Mouse (Mus musculus) ovary, adult 18-20 months (tissue): ENCODE data around the gene Epn3.

ENCODE experiments used
- DNase-seq: peaks from one replicate; pipeline ENCODE4 v3.0.0; 2022; ENCODE audit warnings: low spot score, mixed read lengths

The Epn3 gene

DNA sequence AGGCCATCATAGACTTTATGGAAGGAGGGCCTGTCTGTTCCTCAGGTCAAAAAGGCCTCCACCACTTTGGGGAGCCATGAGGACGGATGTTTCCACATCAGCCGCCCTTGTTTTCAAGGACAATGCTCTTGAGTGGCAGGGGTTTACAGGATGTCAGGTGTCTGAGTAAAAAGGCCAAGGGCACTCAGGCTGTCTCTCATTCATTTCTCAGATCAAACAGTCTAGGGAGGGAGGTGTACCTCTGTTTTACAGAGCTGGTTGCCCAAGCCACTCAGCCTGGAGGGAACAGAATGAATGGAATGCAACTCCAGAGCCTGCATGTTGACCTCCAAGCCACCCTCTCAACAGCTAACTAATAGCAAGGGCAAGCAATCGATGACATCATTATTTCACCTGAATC lies 4.4 kb downstream of the Epn3 start:
- DNase-seq = no peak

GRCm38 (mm10) chr11:94491749-94492099 lies 8.1 kb downstream of the Epn3 start:
- DNase-seq = no peak

DNA sequence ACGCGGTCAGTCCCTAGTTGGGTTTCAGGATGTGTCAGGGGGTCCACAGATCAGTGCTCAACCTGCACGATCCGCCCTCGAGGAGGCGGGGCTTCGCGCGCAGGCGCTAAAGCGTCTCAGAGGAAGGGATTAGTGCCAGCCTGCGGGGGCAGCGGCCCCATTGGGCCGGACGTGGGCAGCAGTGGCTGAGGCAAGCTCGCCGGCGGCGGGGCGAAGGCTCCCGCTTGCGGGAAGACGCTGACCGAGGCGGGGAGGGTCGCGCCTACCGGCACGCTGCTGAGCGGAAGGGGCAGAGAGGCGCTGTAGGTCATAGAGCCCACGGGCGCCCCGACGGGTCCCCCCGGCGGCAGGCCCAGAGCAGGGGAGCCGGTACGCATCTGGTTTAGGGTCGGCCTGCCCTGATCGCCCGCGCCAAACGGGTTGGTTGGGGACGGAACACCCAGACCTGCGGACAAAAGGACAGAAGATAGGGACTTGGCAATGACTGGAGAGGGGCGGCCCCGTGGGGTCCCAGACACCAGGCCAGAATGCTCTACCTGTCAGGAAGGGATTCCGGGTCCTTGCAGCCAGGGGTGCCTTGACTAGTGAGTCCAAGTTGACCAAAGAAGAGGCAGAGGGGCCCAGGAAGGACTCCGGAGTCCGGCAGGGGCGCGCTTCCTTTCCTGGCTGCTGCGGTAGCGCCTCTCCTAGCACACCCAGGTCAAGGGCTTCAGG lies 8.6 kb downstream of the Epn3 start:
- DNase-seq = peak; percentile 45

DNA sequence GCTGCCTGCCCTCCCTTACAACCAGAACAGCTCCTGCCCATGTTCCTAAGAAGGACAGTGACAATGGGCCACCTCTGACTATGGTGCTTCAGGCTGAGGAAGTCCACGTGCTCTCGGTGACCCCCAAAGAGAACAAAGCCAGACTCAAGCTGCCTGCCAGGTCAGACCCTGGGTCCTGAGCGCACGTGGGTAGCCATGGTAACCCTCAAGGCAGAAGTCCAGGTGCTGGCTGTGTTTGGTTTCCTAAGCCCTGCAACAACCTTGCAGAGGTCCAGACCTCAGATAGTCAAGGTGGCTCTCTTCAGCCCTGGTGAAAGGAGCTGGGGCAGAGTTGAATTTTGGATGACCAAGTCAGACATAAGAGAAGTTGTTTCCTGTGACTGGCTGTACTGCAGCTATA lies 10.0 kb downstream of the Epn3 start:
- DNase-seq = no peak

DNA sequence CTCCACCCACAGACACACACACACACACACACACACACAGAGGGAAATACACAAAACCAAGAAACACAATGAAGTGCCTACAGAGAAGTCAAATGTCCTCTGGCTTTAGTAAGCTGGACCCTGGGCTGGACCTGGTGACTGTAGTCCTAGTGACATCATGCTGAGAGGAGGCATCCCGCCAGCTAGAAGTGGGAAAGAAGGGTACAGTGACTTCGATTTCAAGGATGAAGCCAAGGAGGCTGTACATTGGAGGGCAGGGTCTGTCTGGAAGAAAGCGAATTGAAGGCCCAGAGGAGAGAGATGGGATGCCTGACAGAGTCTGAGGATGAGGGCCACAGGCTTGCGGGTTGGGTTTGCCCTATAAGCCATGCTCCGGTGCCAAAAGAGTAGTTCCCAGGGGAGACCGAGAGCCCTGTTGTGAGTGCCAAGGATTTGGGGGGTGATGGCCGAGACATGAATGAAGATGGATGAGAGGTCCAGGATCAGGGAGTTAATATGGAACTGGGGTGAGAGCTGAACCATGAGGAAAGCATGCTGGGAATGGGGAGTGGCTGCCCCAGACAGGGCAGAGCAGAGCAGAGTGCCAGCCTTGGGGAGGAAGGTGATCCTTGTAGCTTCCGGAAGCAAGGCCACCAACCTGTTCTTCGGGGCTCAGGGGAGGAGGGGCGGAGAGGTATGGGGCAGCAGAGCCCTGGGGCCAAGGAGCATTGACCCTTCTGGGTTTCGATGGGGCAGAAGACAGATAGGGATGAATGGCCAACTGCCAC lies 10.8 kb downstream of the Epn3 start:
- DNase-seq = no peak

DNA sequence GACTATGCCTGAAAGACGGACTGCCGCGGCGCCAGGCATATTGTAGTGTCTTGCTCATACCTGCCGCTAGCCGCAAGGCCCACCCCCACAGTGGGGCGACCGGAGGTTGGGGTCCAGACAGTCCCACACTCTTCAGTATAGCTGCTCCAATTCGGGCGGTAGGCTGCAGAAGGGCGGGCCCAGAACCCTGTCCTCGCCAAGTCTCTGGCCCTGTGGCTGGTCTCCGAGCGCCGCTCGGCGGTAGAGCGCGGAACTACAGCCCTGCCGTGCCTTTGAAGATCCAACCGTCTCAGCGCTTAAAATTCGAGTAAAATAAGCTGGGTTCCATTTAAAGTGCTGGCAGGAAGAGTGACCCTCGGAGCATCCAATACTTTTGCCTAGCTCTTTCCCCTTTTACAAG lies 13.8 kb downstream of the Epn3 start, which contains the start of gene Spata20:
TSS of gene Spata20 (minus strand) at position 179 of the 400 bp plus-strand sequence.
- DNase-seq = peak; percentile 47

- no peak for DNase-seq
Observed at GRCm38 (mm10) chr11:94485223-94485622, 14.6 kb downstream of the Epn3 start.

GRCm38 (mm10) chr11:94484636-94485035 lies 15.1 kb downstream of the Epn3 start:
- no peak for DNase-seq

DNA sequence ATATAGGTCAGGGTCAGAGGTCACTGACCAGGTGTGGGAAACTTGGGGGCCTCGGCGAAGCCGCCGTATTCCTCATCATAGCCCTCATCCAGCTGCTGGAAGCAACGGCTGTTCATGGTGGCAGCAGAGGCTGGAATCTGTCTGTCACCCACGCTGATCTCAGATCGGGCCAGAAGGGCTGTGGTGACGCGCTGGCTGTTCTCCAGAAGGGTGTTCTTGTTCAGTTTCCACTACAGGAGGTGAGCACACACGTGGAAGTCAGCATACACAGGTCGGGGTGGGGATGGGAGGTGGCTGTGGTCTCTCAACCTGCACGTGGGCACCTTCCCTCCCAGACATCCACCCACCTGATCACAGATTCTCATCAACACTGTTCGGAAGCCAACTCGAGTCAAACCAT lies 15.9 kb downstream of the Epn3 start:
- no peak for DNase-seq

DNA sequence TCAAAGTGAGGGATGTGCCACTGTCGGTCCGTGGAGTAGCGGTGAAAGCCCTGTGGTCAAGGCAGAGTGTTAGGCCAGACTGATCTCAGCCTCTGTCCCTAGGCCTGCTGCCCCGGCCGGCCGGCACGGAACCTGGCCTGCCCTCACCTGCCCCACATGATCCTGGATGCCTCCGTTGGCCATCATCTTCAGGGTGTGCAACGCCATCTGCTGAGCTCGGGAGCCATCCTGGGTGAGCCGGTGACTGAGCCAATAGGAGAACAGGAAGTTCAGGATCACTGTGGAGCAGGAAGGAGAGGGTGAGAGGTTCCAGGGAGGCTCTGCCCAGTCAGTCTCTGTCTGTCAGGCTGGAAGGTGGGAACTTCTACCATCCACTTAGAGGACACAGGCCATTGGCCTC lies 16.3 kb downstream of the Epn3 start:
- DNase-seq = no peak

GRCm38 (mm10) chr11:94482738-94483137 lies 17.0 kb downstream of the Epn3 start:
- DNase-seq = no peak

DNA sequence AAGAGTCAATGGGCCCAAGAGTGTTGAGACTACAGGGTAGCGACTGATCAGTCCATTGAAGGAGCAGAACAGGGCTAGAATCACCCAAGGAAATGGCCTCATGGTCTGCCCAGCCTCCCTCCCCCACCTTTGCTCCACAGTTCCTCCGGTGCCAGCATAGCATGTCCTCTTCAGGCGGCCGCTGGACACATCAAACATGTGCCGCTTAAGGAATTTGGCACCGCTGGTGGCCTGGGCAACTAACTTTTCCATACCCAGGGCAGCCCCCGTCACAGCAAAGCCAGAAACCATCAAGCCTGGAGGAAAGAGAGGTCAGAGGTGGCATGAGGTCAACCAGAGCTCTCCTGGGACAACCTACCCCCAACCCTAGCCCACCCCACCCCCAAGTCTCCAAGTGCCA lies 17.8 kb downstream of the Epn3 start:
- DNase-seq = no peak

GRCm38 (mm10) chr11:94480382-94480781 lies 19.4 kb downstream of the Epn3 start:
- no peak for DNase-seq

- DNase-seq = no peak
Observed at GRCm38 (mm10) chr11:94477651-94478050, 22.1 kb downstream of the Epn3 start.

- DNase-seq = no peak
Observed at GRCm38 (mm10) chr11:94475722-94476121, 24.1 kb downstream of the Epn3 start.

- no peak for DNase-seq
Observed at GRCm38 (mm10) chr11:94474544-94474910, 25.2 kb downstream of the Epn3 start.

GRCm38 (mm10) chr11:94473707-94474543 lies 25.8 kb downstream of the Epn3 start, which contains the start of gene Cacna1g:
Gene Cacna1g, minus strand, starts transcription at chr11:94474198.
- DNase-seq = peak; percentile 75

DNA sequence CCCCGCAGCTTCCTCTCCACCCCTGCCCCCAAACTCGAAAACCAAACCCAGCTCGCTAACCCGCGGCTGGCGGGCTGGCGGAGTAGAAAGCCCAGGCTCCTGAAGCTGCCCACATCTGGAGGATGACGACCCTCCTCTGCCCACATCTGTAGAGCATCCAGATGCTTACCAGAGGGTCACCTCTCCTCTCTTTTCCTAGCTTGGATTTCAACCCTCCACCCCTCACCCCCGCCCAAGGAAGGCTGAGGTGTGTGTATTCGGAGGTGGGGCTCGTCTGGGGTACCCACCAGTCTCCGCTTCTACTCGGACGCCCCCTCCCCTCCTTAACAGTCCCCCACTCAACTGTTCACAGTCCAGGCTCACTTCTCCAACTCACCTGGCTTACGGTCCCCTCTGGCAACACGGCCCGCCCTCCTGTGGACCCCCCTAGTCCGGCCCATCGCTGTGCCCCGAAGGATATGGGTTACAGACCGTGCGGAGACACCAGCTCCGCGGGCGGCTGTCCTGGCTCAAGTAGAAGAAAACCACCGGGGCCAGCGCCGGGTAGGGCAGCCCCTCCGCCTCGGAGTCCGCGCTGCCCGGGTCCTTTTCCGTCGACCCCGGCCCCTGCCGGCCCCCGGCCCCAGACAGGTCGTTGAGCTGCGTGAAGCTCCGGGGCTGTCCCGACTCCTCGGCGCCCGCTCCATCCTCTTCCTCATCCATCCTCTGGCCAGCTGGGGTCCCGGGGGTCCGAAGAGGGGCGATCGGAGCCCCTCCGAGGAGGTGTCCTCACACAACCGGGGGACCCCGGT lies 26.7 kb downstream of the Epn3 start:
- no peak for DNase-seq

GRCm38 (mm10) chr11:94472585-94472915 lies 27.2 kb downstream of the Epn3 start:
- no peak for DNase-seq

DNA sequence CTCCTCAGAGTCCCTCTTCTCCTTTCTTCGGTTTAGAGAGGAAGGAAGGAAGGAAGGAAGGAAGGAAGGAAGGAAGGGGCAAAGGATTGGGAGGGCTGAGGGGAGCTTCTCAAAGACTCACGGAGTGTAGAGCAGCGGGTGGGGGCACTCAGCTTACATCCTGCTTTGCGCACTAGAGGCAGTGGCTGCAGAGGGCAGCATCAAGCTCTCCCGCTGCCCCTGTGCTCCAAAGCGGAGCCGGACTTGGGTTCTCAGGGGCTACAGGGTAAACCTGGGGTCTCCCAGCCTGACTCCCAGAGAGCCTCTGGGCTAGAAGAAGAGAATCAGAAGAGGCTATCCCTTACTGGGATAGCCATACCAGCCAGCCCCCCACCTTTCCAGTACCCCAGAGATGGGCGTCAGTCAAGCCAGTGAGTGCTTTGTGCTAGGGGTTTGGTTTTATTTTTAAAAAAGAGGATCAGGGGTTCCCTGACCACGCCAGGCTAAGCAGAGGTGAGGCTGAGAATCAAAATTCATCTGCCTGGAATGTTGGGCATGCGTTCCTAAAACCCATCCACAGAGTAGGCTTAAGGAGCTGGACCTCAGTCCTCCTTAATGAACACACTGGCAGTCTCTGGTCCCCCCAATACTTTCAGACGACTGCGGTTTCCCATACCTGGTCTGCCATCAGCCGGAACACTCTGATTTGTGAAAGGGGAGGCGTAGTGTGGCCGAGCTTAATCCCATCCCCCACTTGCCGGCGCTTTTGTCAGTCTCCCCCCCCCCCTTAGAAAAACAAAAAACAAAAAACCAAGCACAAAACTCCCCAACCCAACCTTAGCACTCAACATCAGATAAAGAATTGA lies 27.8 kb downstream of the Epn3 start:
- DNase-seq = no peak

DNA sequence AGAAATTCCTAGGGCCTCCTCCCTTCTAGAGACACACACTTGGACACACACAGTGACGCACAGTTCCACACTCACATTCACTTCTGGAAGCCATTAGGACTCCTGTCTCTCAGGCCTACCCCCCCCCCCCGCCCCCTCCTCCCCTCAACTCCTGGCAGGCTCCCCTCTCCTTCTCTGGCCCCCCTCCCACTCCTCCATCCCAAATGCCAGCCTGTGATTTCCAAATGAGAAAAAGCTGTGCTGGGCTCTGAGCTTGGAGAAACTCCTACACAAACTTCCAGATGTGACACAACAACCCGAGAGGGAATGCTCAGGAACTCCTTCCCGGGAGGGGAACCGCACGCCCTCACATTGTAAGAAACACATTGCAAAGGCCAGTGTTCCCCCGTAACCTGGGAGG lies 29.4 kb downstream of the Epn3 start:
- DNase-seq = no peak
